Mouse (Mus musculus): ENCODE data around the gene Rnf227. TPM values are rescaled to one million over a fixed set of nuclear protein-coding genes. Genes with fewer than 3 reads are reported as not detected.

Rnf227 gene
- total RNA-seq, 2 experiments from 2014 or later, result 103 to 110 TPM

- DNase-seq (ENCODE audit: extremely low spot score in 1 of 2, low spot score in 1 of 2), result no peak
These were observed 29.9 kb downstream of the Rnf227 start for GRCm38 (mm10) chr11:69369990-69370816.

- DNase-seq (ENCODE audit: extremely low spot score in 1 of 2, low spot score in 1 of 2), result no peak
These were observed 30.6 kb downstream of the Rnf227 start for GRCm38 (mm10) chr11:69370817-69371215.

GRCm38 (mm10) chr11:69371601-69372000 lies 31.3 kb downstream of the Rnf227 start:
- no peak for DNase-seq (ENCODE audit: extremely low spot score in 1 of 2, low spot score in 1 of 2)

GRCm38 (mm10) chr11:69372056-69372779 lies 32.0 kb downstream of the Rnf227 start:
- peak; percentile 61 to 73 for DNase-seq (ENCODE audit: extremely low spot score in 1 of 2, low spot score in 1 of 2)

GRCm38 (mm10) chr11:69372780-69373170 lies 32.5 kb downstream of the Rnf227 start:
- no peak for DNase-seq (ENCODE audit: extremely low spot score in 1 of 2, low spot score in 1 of 2)

- DNase-seq (ENCODE audit: extremely low spot score in 1 of 2, low spot score in 1 of 2), result no peak
These were observed 33.1 kb downstream of the Rnf227 start for GRCm38 (mm10) chr11:69373223-69373965.

GRCm38 (mm10) chr11:69375646-69376045 lies 35.4 kb downstream of the Rnf227 start:
- DNase-seq (ENCODE audit: extremely low spot score in 1 of 2, low spot score in 1 of 2), result no peak

- no peak for DNase-seq (ENCODE audit: extremely low spot score in 1 of 2, low spot score in 1 of 2)
These were observed 37.5 kb downstream of the Rnf227 start for GRCm38 (mm10) chr11:69377766-69378165.

- no peak for DNase-seq (ENCODE audit: extremely low spot score in 1 of 2, low spot score in 1 of 2)
These were observed 39.3 kb downstream of the Rnf227 start for GRCm38 (mm10) chr11:69379600-69379999.

- no peak for DNase-seq (ENCODE audit: extremely low spot score in 1 of 2, low spot score in 1 of 2)
These were observed 41.1 kb downstream of the Rnf227 start for GRCm38 (mm10) chr11:69381356-69381755.

GRCm38 (mm10) chr11:69382478-69383105 lies 42.3 kb downstream of the Rnf227 start:
- no peak for DNase-seq (ENCODE audit: extremely low spot score in 1 of 2, low spot score in 1 of 2)

- no peak for DNase-seq (ENCODE audit: extremely low spot score in 1 of 2, low spot score in 1 of 2)
These were observed 44.7 kb downstream of the Rnf227 start for GRCm38 (mm10) chr11:69384979-69385378.

- DNase-seq (ENCODE audit: extremely low spot score in 1 of 2, low spot score in 1 of 2), result no peak
These were observed 46.5 kb downstream of the Rnf227 start for GRCm38 (mm10) chr11:69386758-69387157.

GRCm38 (mm10) chr11:69388680-69389079 lies 48.4 kb downstream of the Rnf227 start:
- DNase-seq (ENCODE audit: extremely low spot score in 1 of 2, low spot score in 1 of 2), result no peak

GRCm38 (mm10) chr11:69389531-69390399 lies 49.5 kb downstream of the Rnf227 start:
- DNase-seq (ENCODE audit: extremely low spot score in 1 of 2, low spot score in 1 of 2), result peak in 1 of 2 experiments; percentile 35

GRCm38 (mm10) chr11:69390400-69391034 lies 50.3 kb downstream of the Rnf227 start:
- DNase-seq (ENCODE audit: extremely low spot score in 1 of 2, low spot score in 1 of 2), result peak in 1 of 2 experiments; percentile 72
